Mouse (Mus musculus): ENCODE data around the gene Zfp786. TPM values are rescaled to one million over a fixed set of nuclear protein-coding genes. Genes with fewer than 3 reads are reported as not detected.

Zfp786 gene
- polyA plus RNA-seq (2012; rRNA removed; ENCODE audit: low replicate concordance) = 0.14 and 0.66 TPM in 2 replicates

GRCm38 (mm10) chr6:47830104-47831078 lies at the start of gene Zfp786:
Gene Zfp786 (minus strand): TSS chr6:47830867.

GRCm38 (mm10) chr6:47877058-47877457 lies 46.4 kb upstream of the Zfp786 start, which contains the start of gene Zfp282:
Gene Zfp282 (plus strand): TSS chr6:47877204.

GRCm38 (mm10) chr6:47835482-47835983 lies 4.9 kb upstream of the Zfp786 start, which contains the start of gene Zfp398:
Gene Zfp398 (plus strand): TSS chr6:47835661.

GRCm38 (mm10) chr6:47813257-47813878 lies 17.3 kb downstream of the Zfp786 start, which contains the start of gene Pdia4:
Gene Pdia4 (minus strand): TSS chr6:47813430.

Other genes starting within 250 kb of the Zfp786 start
- 6.3 and 9.0 TPM in 2 replicates for gene Ezh2, start 235.5 kb downstream of the Zfp786 start, polyA plus RNA-seq (2012; rRNA removed; ENCODE audit: low replicate concordance)
- 43.0 and 71.7 TPM in 2 replicates for gene Pdia4, start 17.4 kb downstream of the Zfp786 start, polyA plus RNA-seq (2012; rRNA removed; ENCODE audit: low replicate concordance)
- 4.7 and 12.2 TPM in 2 replicates for gene Zfp398, start 4.8 kb upstream of the Zfp786 start, polyA plus RNA-seq (2012; rRNA removed; ENCODE audit: low replicate concordance)
- 6.4 and 13.0 TPM in 2 replicates for gene Zfp282, start 46.3 kb upstream of the Zfp786 start, polyA plus RNA-seq (2012; rRNA removed; ENCODE audit: low replicate concordance)
- 7.5 and 13.6 TPM in 2 replicates for gene Zfp212, start 89.6 kb upstream of the Zfp786 start, polyA plus RNA-seq (2012; rRNA removed; ENCODE audit: low replicate concordance)
- gene Zfp956, start 122.5 kb upstream of the Zfp786 start, polyA plus RNA-seq (2012; rRNA removed; ENCODE audit: low replicate concordance) = 8.4 and 17.0 TPM in 2 replicates
- gene Zfp777, start 218.0 kb upstream of the Zfp786 start, polyA plus RNA-seq (2012; rRNA removed; ENCODE audit: low replicate concordance) = 10.1 and 28.2 TPM in 2 replicates

All from subcutaneous adipose tissue, adult 2 months (tissue).